Mouse (Mus musculus) midbrain, postnatal 0 days (tissue): ENCODE data around the gene Mafg. TPM values are rescaled to one million over a fixed set of nuclear protein-coding genes. Genes with fewer than 3 reads are reported as not detected.
A peak's percentile ranks its signal among the peaks of the same experiment; 100 is the strongest.

Source experiments
- ATAC-seq: fragments of 200-750 bp; cut with Nextera tagmentation; 2 replicates; pipeline ENCODE4 v1.8.0; 2017; ENCODE audit warnings: moderate number of reproducible peaks, mild to moderate bottlenecking, moderate TSS enrichment, moderate library complexity; ENCODE audit not compliant: low FRiP score
- DNase-seq: peaks from one replicate; pipeline ENCODE4 v3.0.0-alpha.2; 2015; ENCODE audit warnings: low spot score
- H3K27ac ChIP-seq: fragments of 300-500 bp; sonication (generic); 2 replicates; pipeline ENCODE4 v1.5.1; 2014; ENCODE audit warnings: low read depth, mild to moderate bottlenecking, low read length, mixed read lengths
- H3K27me3 ChIP-seq: fragments of 300-500 bp; sonication (generic); 2 replicates; pipeline ENCODE4 v1.6.1; 2014; ENCODE audit warnings: low read length, control low read depth, mixed read lengths; ENCODE audit not compliant: insufficient read depth
- H3K36me3 ChIP-seq: fragments of 300-500 bp; sonication (generic); 2 replicates; pipeline ENCODE4 v1.6.1; 2014; ENCODE audit warnings: low read length, control low read depth, mixed read lengths; ENCODE audit not compliant: insufficient read depth
- H3K4me1 ChIP-seq: fragments of 300-500 bp; sonication (generic); 2 replicates; pipeline ENCODE4 v1.6.1; 2014; ENCODE audit warnings: mild to moderate bottlenecking, control low read depth, antibody characterized with exemption, low read length, mixed read lengths; ENCODE audit not compliant: insufficient read depth
- H3K4me2 ChIP-seq: fragments of 300-500 bp; sonication (generic); 2 replicates; pipeline ENCODE4 v1.6.1; 2014; ENCODE audit warnings: low read depth, mild to moderate bottlenecking, low read length, mixed read lengths; ENCODE audit not compliant: poor library complexity, severe bottlenecking
- H3K4me3 ChIP-seq: fragments of 300-500 bp; sonication (generic); 2 replicates; pipeline ENCODE4 v1.5.1; 2014; ENCODE audit warnings: low read depth, mild to moderate bottlenecking, low read length, moderate library complexity
- H3K9ac ChIP-seq: fragments of 300-500 bp; sonication (generic); replicated peaks from 2 replicates; pipeline ENCODE4 v1.6.1; 2014; ENCODE audit warnings: mild to moderate bottlenecking, low read length, moderate library complexity, mixed read lengths; ENCODE audit not compliant: poor library complexity, severe bottlenecking
- H3K9me3 ChIP-seq: fragments of 300-500 bp; sonication (generic); 2 replicates; pipeline ENCODE4 v1.6.1; 2016; ENCODE audit warnings: low read length, control low read depth
- CTCF ChIP-seq: IDR thresholded peaks from 2 replicates; pipeline ENCODE4 v1.5.1; 2016; ENCODE audit warnings: antibody characterized with exemption, mild to moderate bottlenecking
- WGBS: fragments of 180-500 bp; shearing (Covaris S2); extraction: QIAGEN DNeasy Blood & Tissue Kit; methylation state at CpG from one replicate; pipeline ENCODE4 v1.1.7; 2014; 5-methylcytosine and 5-hydroxymethylcytosine counted together
- microRNA-seq: library from miRNA; unstranded; fragments of <30 nt; microRNA quantifications from one replicate; pipeline ENCODE4, GENCODE M21; 2016; ENCODE audit warnings: borderline number of aligned reads
- polyA plus RNA-seq: library from polyadenylated mRNA; unstranded; fragments of >200 nt; fragmentation: Nextera tagmentation; extraction: Ambion mirVana; gene quantifications from 2 replicates; pipeline ENCODE4 v1.2.1, GENCODE M21; 2015
- total RNA-seq: library from RNA; depleted of rRNA; stranded (reverse); fragments of >200 nt; gene quantifications from 2 replicates; pipeline ENCODE4 v1.2.3, GENCODE M21; 2014; rRNA removed

Gene Mafg
- total and polyA plus RNA-seq, 2 experiments from 2014 or later, result 41.7 to 42.1 TPM

- Histone ChIP-seq H3K4me3 (no peak overlapping the region), H3K4me1 (peaks cover 5% of the 10 kb centered on the region), H3K9ac (no peak overlapping the region), H3K27me3 (no peaks in the 10 kb centered on the region), H3K36me3 (peaks cover 26% of the 10 kb centered on the region), H3K4me2 (no peak overlapping the region), H3K27ac (no peak overlapping the region; the same call in 1 of the 2 replicates), H3K9me3 (no peaks in the 10 kb centered on the region)
- no peak for TF ChIP-seq CTCF
- ATAC-seq (no peak), DNase-seq (no peak)
- WGBS, result 85% methylated on average over 11 of the region's 11 CpGs
Measured at GRCm38 (mm10) chr11:120578694-120579243, 54.6 kb downstream of the Mafg start.

GRCm38 (mm10) chr11:120578024-120578693, 55.2 kb downstream of the Mafg start:
- H3K27ac ChIP-seq, result no peak overlapping the region
- H3K36me3 ChIP-seq, result peaks cover 26% of the 10 kb centered on the region
- H3K9me3 ChIP-seq, result no peaks in the 10 kb centered on the region
- no peak overlapping the region for H3K9ac ChIP-seq
- DNase-seq (no peak), ATAC-seq (no peak)
- WGBS, result 87% methylated on average over 10 of the region's 10 CpGs
- TF ChIP-seq CTCF, result no peak
- no peaks in the 10 kb centered on the region for H3K27me3 ChIP-seq
- H3K4me3 ChIP-seq, result no peak overlapping the region
- peaks cover 5% of the 10 kb centered on the region for H3K4me1 ChIP-seq
- H3K4me2 ChIP-seq, result no peak overlapping the region

- Histone ChIP-seq H3K4me3 (no peak overlapping the region), H3K27me3 (no peaks in the 10 kb centered on the region), H3K9ac (no peak overlapping the region), H3K27ac (no peak overlapping the region), H3K4me1 (peaks cover 5% of the 10 kb centered on the region), H3K4me2 (no peak overlapping the region), H3K9me3 (no peaks in the 10 kb centered on the region), H3K36me3 (peaks cover 26% of the 10 kb centered on the region)
- DNase-seq (peak; percentile 57), ATAC-seq (no peak)
- peak; percentile 67 for TF ChIP-seq CTCF
- 78% methylated on average over 7 of the region's 7 CpGs for WGBS
Measured at GRCm38 (mm10) chr11:120577211-120578023, 56.0 kb downstream of the Mafg start.

GRCm38 (mm10) chr11:120576365-120576981, 56.9 kb downstream of the Mafg start:
- Histone ChIP-seq H3K4me1 (peaks cover 10% of the 10 kb centered on the region), H3K27me3 (no peaks in the 10 kb centered on the region), H3K4me3 (no peak overlapping the region), H3K9ac (no peak overlapping the region), H3K36me3 (peaks cover 26% of the 10 kb centered on the region), H3K4me2 (no peak overlapping the region), H3K9me3 (no peaks in the 10 kb centered on the region), H3K27ac (no peak overlapping the region)
- no peak for TF ChIP-seq CTCF
- ATAC-seq, result no peak
- 92% methylated on average over 3 of the region's 3 CpGs for WGBS
- DNase-seq, result no peak

- H3K36me3 ChIP-seq, result peaks cover 30% of the 10 kb centered on the region
- no peaks in the 10 kb centered on the region for H3K9me3 ChIP-seq
- H3K4me2 ChIP-seq, result no peak overlapping the region
- H3K27me3 ChIP-seq, result no peaks in the 10 kb centered on the region
- H3K4me3 ChIP-seq, result no peak overlapping the region
- no peak for ATAC-seq
- H3K4me1 ChIP-seq, result peaks cover 10% of the 10 kb centered on the region
- no peak overlapping the region for H3K27ac ChIP-seq
- DNase-seq, result no peak
- TF ChIP-seq CTCF, result no peak
- no peak overlapping the region for H3K9ac ChIP-seq
Measured at GRCm38 (mm10) chr11:120575940-120576339, 57.5 kb downstream of the Mafg start.

Small RNA genes lying within 50 kb of the gene (microRNA-seq; reads per million reads assigned to microRNA genes)
- gene Mir6936, result not detected

Other genes starting within 250 kb of the Mafg start
Only the 30 nearest of the 32 such genes appear.
- not detected in 2 replicates for gene Pde6g, start 180.1 kb downstream of the Mafg start, total RNA-seq
- gene Pde6g, start 180.1 kb downstream of the Mafg start, polyA plus RNA-seq, result 0.37 TPM in 1 of 2 replicates, not detected in the other
- 7.9 and 9.7 TPM in 2 replicates for gene Oxld1, start 175.5 kb downstream of the Mafg start, total RNA-seq
- gene Oxld1, start 175.5 kb downstream of the Mafg start, polyA plus RNA-seq, result 11.4 and 11.5 TPM in 2 replicates
- 14.8 and 18.2 TPM in 2 replicates for gene Ccdc137, start 175.5 kb downstream of the Mafg start, total RNA-seq
- gene Ccdc137, start 175.5 kb downstream of the Mafg start, polyA plus RNA-seq, result 17.0 and 19.8 TPM in 2 replicates
- gene Arl16, start 166.0 kb downstream of the Mafg start, total RNA-seq, result 62.8 and 72.6 TPM in 2 replicates
- gene Arl16, start 166.0 kb downstream of the Mafg start, polyA plus RNA-seq, result 65.7 and 73.0 TPM in 2 replicates
- gene Mrpl12, start 149.0 kb downstream of the Mafg start, total RNA-seq, result 39.2 and 42.7 TPM in 2 replicates
- gene Mrpl12, start 149.0 kb downstream of the Mafg start, polyA plus RNA-seq, result 147 TPM in 2 replicates
- 28.4 and 30.1 TPM in 2 replicates for gene Slc25a10, start 141.8 kb downstream of the Mafg start, total RNA-seq
- 19.8 and 21.4 TPM in 2 replicates for gene Slc25a10, start 141.8 kb downstream of the Mafg start, polyA plus RNA-seq
- 0.60 TPM in 1 of 2 replicates, not detected in the other for gene Gcgr, start 102.9 kb downstream of the Mafg start, total RNA-seq
- 0.17 and 0.21 TPM in 2 replicates for gene Gcgr, start 102.9 kb downstream of the Mafg start, polyA plus RNA-seq
- 132 and 138 TPM in 2 replicates for gene Mcrip1, start 83.9 kb downstream of the Mafg start, total RNA-seq
- 243 and 270 TPM in 2 replicates for gene Mcrip1, start 83.9 kb downstream of the Mafg start, polyA plus RNA-seq
- gene Ppp1r27, start 82.5 kb downstream of the Mafg start, total RNA-seq, result not detected in 2 replicates
- gene Ppp1r27, start 82.5 kb downstream of the Mafg start, polyA plus RNA-seq, result not detected in 2 replicates
- gene P4hb, start 60.3 kb downstream of the Mafg start, total RNA-seq, result 161 and 165 TPM in 2 replicates
- 191 and 209 TPM in 2 replicates for gene P4hb, start 60.3 kb downstream of the Mafg start, polyA plus RNA-seq
- gene Arhgdia, start 52.0 kb downstream of the Mafg start, total RNA-seq, result 233 and 286 TPM in 2 replicates
- 390 and 417 TPM in 2 replicates for gene Arhgdia, start 52.0 kb downstream of the Mafg start, polyA plus RNA-seq
- 70.8 and 86.9 TPM in 2 replicates for gene Alyref, start 35.2 kb downstream of the Mafg start, total RNA-seq
- gene Alyref, start 35.2 kb downstream of the Mafg start, polyA plus RNA-seq, result 130 and 145 TPM in 2 replicates
- 41.1 and 58.4 TPM in 2 replicates for gene Anapc11, start 35.2 kb downstream of the Mafg start, total RNA-seq
- gene Anapc11, start 35.2 kb downstream of the Mafg start, polyA plus RNA-seq, result 193 and 203 TPM in 2 replicates
- not detected in 2 replicates for gene Npb, start 25.1 kb downstream of the Mafg start, total RNA-seq
- 1.3 TPM in 2 replicates for gene Npb, start 25.1 kb downstream of the Mafg start, polyA plus RNA-seq
- gene Pcyt2, start 15.7 kb downstream of the Mafg start, total RNA-seq, result 130 and 137 TPM in 2 replicates
- 129 and 143 TPM in 2 replicates for gene Pcyt2, start 15.7 kb downstream of the Mafg start, polyA plus RNA-seq
- gene Sirt7, start 8.4 kb downstream of the Mafg start, total RNA-seq, result 31.3 and 39.7 TPM in 2 replicates
- 34.7 and 36.0 TPM in 2 replicates for gene Sirt7, start 8.4 kb downstream of the Mafg start, polyA plus RNA-seq
- gene Pycr1, start 10.2 kb upstream of the Mafg start, total RNA-seq, result 8.6 and 10.8 TPM in 2 replicates
- gene Pycr1, start 10.2 kb upstream of the Mafg start, polyA plus RNA-seq, result 10.4 and 11.7 TPM in 2 replicates
- 1.5 and 1.6 TPM in 2 replicates for gene Myadml2, start 14.6 kb upstream of the Mafg start, total RNA-seq
- gene Myadml2, start 14.6 kb upstream of the Mafg start, polyA plus RNA-seq, result 1.4 and 1.7 TPM in 2 replicates
- gene Notum, start 27.6 kb upstream of the Mafg start, total RNA-seq, result 5.5 and 10.5 TPM in 2 replicates
- gene Notum, start 27.6 kb upstream of the Mafg start, polyA plus RNA-seq, result 3.1 and 3.6 TPM in 2 replicates
- gene Aspscr1, start 39.4 kb upstream of the Mafg start, total RNA-seq, result 106 and 113 TPM in 2 replicates
- gene Aspscr1, start 39.4 kb upstream of the Mafg start, polyA plus RNA-seq, result 143 and 153 TPM in 2 replicates
- gene Cenpx, start 80.1 kb upstream of the Mafg start, total RNA-seq, result 70.8 and 76.0 TPM in 2 replicates
- gene Cenpx, start 80.1 kb upstream of the Mafg start, polyA plus RNA-seq, result 94.5 and 94.6 TPM in 2 replicates
- 44.8 and 47.8 TPM in 2 replicates for gene Lrrc45, start 80.3 kb upstream of the Mafg start, total RNA-seq
- 46.8 and 51.0 TPM in 2 replicates for gene Lrrc45, start 80.3 kb upstream of the Mafg start, polyA plus RNA-seq
- 766 and 788 TPM in 2 replicates for gene Rac3, start 87.9 kb upstream of the Mafg start, total RNA-seq
- gene Rac3, start 87.9 kb upstream of the Mafg start, polyA plus RNA-seq, result 808 and 853 TPM in 2 replicates
- gene Dcxr, start 93.7 kb upstream of the Mafg start, total RNA-seq, result 6.9 and 11.2 TPM in 2 replicates
- gene Dcxr, start 93.7 kb upstream of the Mafg start, polyA plus RNA-seq, result 9.9 and 12.3 TPM in 2 replicates
- gene Cbr2, start 98.5 kb upstream of the Mafg start, total RNA-seq, result 3.6 and 5.2 TPM in 2 replicates
- 4.0 and 4.4 TPM in 2 replicates for gene Cbr2, start 98.5 kb upstream of the Mafg start, polyA plus RNA-seq
- 0.93 and 1.0 TPM in 2 replicates for gene Hmga1b, start 129.2 kb upstream of the Mafg start, total RNA-seq
- gene Hmga1b, start 129.2 kb upstream of the Mafg start, polyA plus RNA-seq, result 2.7 TPM in 2 replicates
- gene Rfng, start 150.6 kb upstream of the Mafg start, total RNA-seq, result 86.5 and 106 TPM in 2 replicates
- gene Rfng, start 150.6 kb upstream of the Mafg start, polyA plus RNA-seq, result 130 and 138 TPM in 2 replicates
- gene Gps1, start 150.7 kb upstream of the Mafg start, total RNA-seq, result 252 and 262 TPM in 2 replicates
- gene Gps1, start 150.7 kb upstream of the Mafg start, polyA plus RNA-seq, result 233 and 253 TPM in 2 replicates
- 46.4 and 52.3 TPM in 2 replicates for gene Dus1l, start 162.8 kb upstream of the Mafg start, total RNA-seq
- 38.4 and 41.6 TPM in 2 replicates for gene Dus1l, start 162.8 kb upstream of the Mafg start, polyA plus RNA-seq
- gene Fasn, start 190.9 kb upstream of the Mafg start, total RNA-seq, result 469 and 488 TPM in 2 replicates
- 76.0 and 85.4 TPM in 2 replicates for gene Fasn, start 190.9 kb upstream of the Mafg start, polyA plus RNA-seq